Comparison of ENCODE assay signal across 17 mouse cellular contexts in genomic region chr6:100164162-100164561, GRCm38 (mm10).
A peak's percentile ranks its signal among the peaks of the same experiment; 100 is the strongest.
DNase-seq lines count a peak whose midpoint lies in the region; ATAC-seq lines count a peak whose summit lies in the region.
"Had no signal": no experiment of that assay in that cellular context is flagged by ENCODE, and none has a peak within 500 bp of the region (broad histone marks: within the 10 kb centered on the region; RNA-seq: fewer than 3 reads in every experiment).

No protein-coding gene starts in this region.

- H3K79me2 ChIP-seq in macrophage (ENCODE audit: inconsistent target) = no peaks in the 10 kb centered on the region

- peaks cover 22% of the 10 kb centered on the region for H3K27me3 ChIP-seq in neural tube, embryonic 15.5 days (replicated peaks)
- H3K27me3 ChIP-seq: stomach, embryonic 15.5 days had no signal

- ATAC-seq in neural tube, embryonic 15.5 days (ENCODE audit: low FRiP score) = no peak

- peak; percentile 55 for DNase-seq in embryo, embryonic 10.5 days (ENCODE audit: low spot score)
- DNase-seq in embryo, embryonic 11 days = no peak
- peak; percentile 39 for DNase-seq in neural tube, embryonic 10.5 days (ENCODE audit: extremely low spot score, low spot score)
- no peak for DNase-seq in frontal cortex, adult 2 months (ENCODE audit: extremely low spot score in 1 of 2, low spot score in 1 of 2)
- DNase-seq in lung, postnatal 14 days = no peak
- DNase-seq: cerebellum, adult 11 months; gastrocnemius, postnatal 36 days; heart, postnatal 36 days; kidney, adult 9 months; kidney, postnatal 14 days; thymus, postnatal 4 days had no signal

- WGBS in neural tube, embryonic 15.5 days = 43% methylated on average over 4 of the region's 4 CpGs
- WGBS in macrophage (ENCODE audit: missing documents) = 68% methylated on average over 4 of the region's 4 CpGs

- H3K27ac ChIP-seq in neural tube, embryonic 15.5 days (replicated peaks) = no peak overlapping the region
- peak overlapping the region; percentile 85 for H3K27ac ChIP-seq in macrophage
- H3K27ac ChIP-seq: heart, adult 2 months; heart, embryonic 15.5 days; midbrain, embryonic 13.5 days had no signal

- no peak overlapping the region for H3K9ac ChIP-seq in neural tube, embryonic 15.5 days (replicated peaks)
- H3K9ac ChIP-seq: stomach, embryonic 15.5 days had no signal

- no peak overlapping the region for H3K4me3 ChIP-seq in neural tube, embryonic 15.5 days (replicated peaks)
- H3K4me3 ChIP-seq in macrophage (ENCODE audit: inconsistent target) = no peak overlapping the region
- H3K4me3 ChIP-seq: heart, adult 2 months; midbrain, embryonic 13.5 days; stomach, embryonic 15.5 days had no signal

- no peaks in the 10 kb centered on the region for H3K36me3 ChIP-seq in neural tube, embryonic 15.5 days
- no peaks in the 10 kb centered on the region for H3K36me3 ChIP-seq in macrophage (ENCODE audit: inconsistent target)
- H3K36me3 ChIP-seq: heart, embryonic 15.5 days; midbrain, embryonic 13.5 days; stomach, embryonic 15.5 days had no signal

- no peak overlapping the region for H3K4me2 ChIP-seq in neural tube, embryonic 15.5 days

- no peaks in the 10 kb centered on the region for H3K9me3 ChIP-seq in neural tube, embryonic 15.5 days (replicated peaks)
- H3K9me3 ChIP-seq: heart, embryonic 15.5 days; midbrain, embryonic 13.5 days; stomach, embryonic 15.5 days had no signal

- peaks cover 28% of the 10 kb centered on the region for H3K4me1 ChIP-seq in neural tube, embryonic 15.5 days

Comparison
In these comparisons a context has a peak if more than half of its experiments do, and no peak if none do; other contexts are left out.
1. DNase-seq: peak in embryo, embryonic 10.5 days (single experiment) and neural tube, embryonic 10.5 days (single experiment); none in embryo, embryonic 11 days (single experiment), frontal cortex, adult 2 months (0 of 2) and lung, postnatal 14 days (single experiment).